Mouse (Mus musculus) brain, embryonic 14.5 days (tissue): Measurements from ENCODE around the gene Gm29735.
A peak's percentile ranks its signal among the peaks of the same experiment; 100 is the strongest.

Experiments used
- CTCF ChIP-seq: fragments of 200-500 bp; IDR thresholded peaks from 2 replicates; pipeline ENCODE4 v1.5.1; 2012; ENCODE audit warnings: inconsistent platforms, mild to moderate bottlenecking, moderate library complexity, borderline replicate concordance; ENCODE audit not compliant: insufficient read depth, insufficient read length; ENCODE audit errors: extremely low read depth
- POLR2A ChIP-seq: fragments of 200-500 bp; IDR thresholded peaks from 2 replicates; pipeline ENCODE4 v1.6.1; 2012; ENCODE audit warnings: mild to moderate bottlenecking, inconsistent platforms, borderline replicate concordance; ENCODE audit not compliant: poor library complexity, insufficient read depth, insufficient read length, severe bottlenecking; ENCODE audit errors: extremely low read depth

GRCm38 (mm10) chr7:142119632-142120031 lies 37.3 kb downstream of the Gm29735 start:
- no peak for TF ChIP-seq POLR2A
- peak; percentile 64 for TF ChIP-seq CTCF
